Mouse (Mus musculus) midbrain, embryonic 16.5 days (tissue): ENCODE results near the gene B3gnt8. TPM values are rescaled to one million over a fixed set of nuclear protein-coding genes. Genes with fewer than 3 reads are reported as not detected.

ENCODE experiments used
- ATAC-seq: fragments of 200-750 bp; cut with Nextera tagmentation; 2 replicates; pipeline ENCODE4 v1.8.0; 2017; ENCODE audit warnings: moderate TSS enrichment
- H3K27ac ChIP-seq: fragments of 300-500 bp; sonication (generic); 2 replicates; pipeline ENCODE4 v1.5.1; 2014; ENCODE audit warnings: mild to moderate bottlenecking, low read length, mixed read lengths
- H3K27me3 ChIP-seq: fragments of 300-500 bp; sonication (generic); 2 replicates; pipeline ENCODE4 v1.6.1; 2014; ENCODE audit warnings: low read depth, low read length, mixed read lengths; ENCODE audit not compliant: control insufficient read depth, insufficient read depth
- H3K36me3 ChIP-seq: fragments of 300-500 bp; sonication (generic); 2 replicates; pipeline ENCODE4 v1.6.1; 2014; ENCODE audit warnings: mild to moderate bottlenecking, low read length, moderate library complexity, mixed read lengths; ENCODE audit not compliant: control insufficient read depth, insufficient read depth
- H3K4me1 ChIP-seq: fragments of 300-500 bp; sonication (generic); 2 replicates; pipeline ENCODE4 v1.6.1; 2014; ENCODE audit warnings: mild to moderate bottlenecking, low read length, mixed read lengths; ENCODE audit not compliant: control insufficient read depth, insufficient read depth
- H3K4me2 ChIP-seq: fragments of 300-500 bp; sonication (generic); 2 replicates; pipeline ENCODE4 v1.6.1; 2014; ENCODE audit warnings: mild to moderate bottlenecking, low read length, mixed read lengths
- H3K4me3 ChIP-seq: fragments of 300-500 bp; sonication (generic); 2 replicates; pipeline ENCODE4 v1.5.1; 2014; ENCODE audit warnings: low read depth, mild to moderate bottlenecking, low read length, moderate library complexity, mixed read lengths
- H3K9ac ChIP-seq: fragments of 300-500 bp; sonication (generic); 2 replicates; pipeline ENCODE4 v1.6.1; 2014; ENCODE audit warnings: low read depth, low read length, mixed read lengths
- H3K9me3 ChIP-seq: fragments of 300-500 bp; sonication (generic); replicated peaks from 2 replicates; pipeline ENCODE4 v1.6.1; 2014; ENCODE audit warnings: mild to moderate bottlenecking, low read length, mixed read lengths; ENCODE audit not compliant: control insufficient read depth, poor library complexity, severe bottlenecking
- WGBS: fragments of 180-500 bp; shearing (Covaris S2); extraction: QIAGEN DNeasy Blood & Tissue Kit; methylation state at CpG from one replicate; pipeline ENCODE4 v1.1.7; 2014; 5-methylcytosine and 5-hydroxymethylcytosine counted together
- polyA plus RNA-seq: library from polyadenylated mRNA; unstranded; fragments of >200 nt; fragmentation: Nextera tagmentation; extraction: Ambion mirVana; gene quantifications from 2 replicates; pipeline ENCODE4 v1.2.1, GENCODE M21; 2015

The B3gnt8 gene
- polyA plus RNA-seq, 1 experiment from 2014 or later, result 0.64 TPM

GRCm38 (mm10) chr7:25599663-25600062 lies 26.8 kb upstream of the B3gnt8 start:
- peak; percentile 68 for ATAC-seq
- WGBS, result 12% methylated on average over 10 of the region's 10 CpGs

GRCm38 (mm10) chr7:25600666-25601065 lies 25.8 kb upstream of the B3gnt8 start:
- 89% methylated on average over 11 of the region's 11 CpGs for WGBS

More at GRCm38 (mm10) chr7:25599663-25600062, 26.8 kb upstream of the B3gnt8 start:
- Histone ChIP-seq H3K27me3 (no peaks in the 10 kb centered on the region), H3K9ac (no peak overlapping the region), H3K9me3 (no peaks in the 10 kb centered on the region), H3K4me1 (no peaks in the 10 kb centered on the region), H3K36me3 (no peaks in the 10 kb centered on the region), H3K27ac (no peak overlapping the region), H3K4me3 (no peak overlapping the region), H3K4me2 (no peak overlapping the region)

GRCm38 (mm10) chr7:25601346-25601745 lies 25.1 kb upstream of the B3gnt8 start:
- Histone ChIP-seq H3K9me3 (no peaks in the 10 kb centered on the region), H3K4me1 (no peaks in the 10 kb centered on the region), H3K27me3 (no peaks in the 10 kb centered on the region), H3K27ac (no peak overlapping the region), H3K4me2 (no peak overlapping the region), H3K36me3 (no peaks in the 10 kb centered on the region), H3K9ac (no peak overlapping the region), H3K4me3 (no peak overlapping the region)
- WGBS, result 90% methylated on average over 16 of the region's 16 CpGs
- no peak for ATAC-seq

More at GRCm38 (mm10) chr7:25600666-25601065, 25.8 kb upstream of the B3gnt8 start:
- no peak overlapping the region for H3K27ac ChIP-seq
- ATAC-seq, result no peak
- H3K4me3 ChIP-seq, result no peak overlapping the region
- H3K9ac ChIP-seq, result no peak overlapping the region
- no peaks in the 10 kb centered on the region for H3K27me3 ChIP-seq
- H3K36me3 ChIP-seq, result no peaks in the 10 kb centered on the region
- H3K9me3 ChIP-seq, result no peaks in the 10 kb centered on the region
- H3K4me1 ChIP-seq, result no peaks in the 10 kb centered on the region
- no peak overlapping the region for H3K4me2 ChIP-seq

- H3K36me3 ChIP-seq, result no peaks in the 10 kb centered on the region
- no peak overlapping the region for H3K4me2 ChIP-seq
- ATAC-seq, result no peak
- no peaks in the 10 kb centered on the region for H3K27me3 ChIP-seq
- 0 out of 2 replicates have a peak, but pooled peaks cover 2% of the 10 kb centered on the region for H3K9me3 ChIP-seq
- no peak overlapping the region for H3K27ac ChIP-seq
- no peaks in the 10 kb centered on the region for H3K4me1 ChIP-seq
- no peak overlapping the region for H3K9ac ChIP-seq
- H3K4me3 ChIP-seq, result no peak overlapping the region
- WGBS, result 86% methylated on average over 4 of the region's 4 CpGs
Observed at GRCm38 (mm10) chr7:25606625-25607063, 19.8 kb upstream of the B3gnt8 start.

GRCm38 (mm10) chr7:25607196-25607595 lies 19.3 kb upstream of the B3gnt8 start:
- Histone ChIP-seq H3K27ac (no peak overlapping the region), H3K9me3 (0 out of 2 replicates have a peak, but pooled peaks cover 2% of the 10 kb centered on the region), H3K9ac (no peak overlapping the region), H3K27me3 (no peaks in the 10 kb centered on the region), H3K36me3 (no peaks in the 10 kb centered on the region), H3K4me3 (no peak overlapping the region), H3K4me1 (no peaks in the 10 kb centered on the region), H3K4me2 (no peak overlapping the region)
- 80% methylated on average over 2 of the region's 2 CpGs for WGBS
- no peak for ATAC-seq

GRCm38 (mm10) chr7:25610056-25610455 lies 16.4 kb upstream of the B3gnt8 start:
- Histone ChIP-seq H3K27ac (no peak overlapping the region), H3K9ac (no peak overlapping the region), H3K36me3 (no peaks in the 10 kb centered on the region), H3K9me3 (0 out of 2 replicates have a peak, but pooled peaks cover 2% of the 10 kb centered on the region), H3K4me1 (no peaks in the 10 kb centered on the region), H3K4me2 (no peak overlapping the region), H3K4me3 (no peak overlapping the region), H3K27me3 (no peaks in the 10 kb centered on the region)
- WGBS, result 29% methylated on average over 6 of the region's 6 CpGs
- no peak for ATAC-seq

- H3K4me2 ChIP-seq, result no peak overlapping the region
- H3K4me1 ChIP-seq, result no peaks in the 10 kb centered on the region
- H3K36me3 ChIP-seq, result no peaks in the 10 kb centered on the region
- H3K9ac ChIP-seq, result no peak overlapping the region
- H3K27ac ChIP-seq, result no peak overlapping the region
- no peak overlapping the region for H3K4me3 ChIP-seq
- 36% methylated on average over 7 of the region's 7 CpGs for WGBS
- ATAC-seq, result no peak
- H3K27me3 ChIP-seq, result no peaks in the 10 kb centered on the region
- 0 out of 2 replicates have a peak, but pooled peaks cover 2% of the 10 kb centered on the region for H3K9me3 ChIP-seq
Observed at GRCm38 (mm10) chr7:25611501-25611900, 15.0 kb upstream of the B3gnt8 start.

GRCm38 (mm10) chr7:25614086-25614485 lies 12.4 kb upstream of the B3gnt8 start:
- no peak for ATAC-seq
- H3K27me3 ChIP-seq, result no peaks in the 10 kb centered on the region
- no peaks in the 10 kb centered on the region for H3K4me1 ChIP-seq
- H3K9me3 ChIP-seq, result no peaks in the 10 kb centered on the region
- no peak overlapping the region for H3K27ac ChIP-seq
- H3K9ac ChIP-seq, result no peak overlapping the region
- no peak overlapping the region for H3K4me2 ChIP-seq
- H3K4me3 ChIP-seq, result no peak overlapping the region
- WGBS, result 92% methylated on average over 5 of the region's 5 CpGs
- H3K36me3 ChIP-seq, result no peaks in the 10 kb centered on the region

- Histone ChIP-seq H3K27me3 (no peaks in the 10 kb centered on the region), H3K36me3 (no peaks in the 10 kb centered on the region), H3K9ac (no peak overlapping the region), H3K4me2 (no peak overlapping the region), H3K4me3 (no peak overlapping the region), H3K4me1 (peaks cover 5% of the 10 kb centered on the region), H3K9me3 (no peaks in the 10 kb centered on the region), H3K27ac (no peak overlapping the region)
- WGBS, result 73% methylated on average over 21 of the region's 21 CpGs
- no peak for ATAC-seq
Observed at GRCm38 (mm10) chr7:25614831-25615705, 11.4 kb upstream of the B3gnt8 start.
